Mouse (Mus musculus): ENCODE measurements around the gene Tmem234. TPM values are rescaled to one million over a fixed set of nuclear protein-coding genes. Genes with fewer than 3 reads are reported as not detected.

Gene Tmem234
- polyA plus RNA-seq, 1 experiment from 2014 or later = 181 TPM

DNA sequence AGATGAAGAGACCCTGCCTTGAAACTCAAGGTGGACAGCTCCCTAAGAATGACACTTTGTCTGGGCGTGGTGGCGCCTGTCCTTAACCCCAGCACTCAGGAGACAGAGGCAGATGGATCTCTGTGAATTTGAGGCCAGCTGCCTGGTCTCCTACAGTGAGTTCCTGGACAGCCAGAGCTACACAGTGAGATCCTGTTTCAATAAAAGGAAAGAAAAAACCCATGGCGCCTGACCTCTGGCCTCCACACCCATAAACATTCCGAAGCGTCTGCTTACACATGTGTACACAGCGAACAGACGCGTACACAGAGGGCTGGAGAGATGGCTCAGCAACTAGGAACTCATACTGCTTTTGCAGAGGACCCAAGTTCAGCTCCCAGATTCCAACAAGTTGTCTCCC lies 36.8 kb upstream of the Tmem234 start:
- Histone ChIP-seq H3K36me3 (ENCODE audit: control insufficient read depth, insufficient read depth, low read length) (no peaks in the 10 kb centered on the region), H3K4me3 (replicated peaks; ENCODE audit: low read depth, low read length) (no peak overlapping the region), H3K4me2 (ENCODE audit: low read length) (no peak overlapping the region), H3K9me3 (ENCODE audit: control insufficient read depth, low read length) (no peaks in the 10 kb centered on the region), H3K27ac (replicated peaks; ENCODE audit: low read depth, low read length) (no peak overlapping the region), H3K4me1 (ENCODE audit: control insufficient read depth, insufficient read depth, low read length) (no peaks in the 10 kb centered on the region), H3K9ac (replicated peaks; ENCODE audit: low read length) (no peak overlapping the region), H3K27me3 (ENCODE audit: control insufficient read depth, insufficient read depth, low read length) (no peaks in the 10 kb centered on the region)
- ATAC-seq (ENCODE audit: low FRiP score, low TSS enrichment) (no peak), DNase-seq (no peak)
- WGBS = 83% methylated on average over 8 of the region's 8 CpGs

DNA sequence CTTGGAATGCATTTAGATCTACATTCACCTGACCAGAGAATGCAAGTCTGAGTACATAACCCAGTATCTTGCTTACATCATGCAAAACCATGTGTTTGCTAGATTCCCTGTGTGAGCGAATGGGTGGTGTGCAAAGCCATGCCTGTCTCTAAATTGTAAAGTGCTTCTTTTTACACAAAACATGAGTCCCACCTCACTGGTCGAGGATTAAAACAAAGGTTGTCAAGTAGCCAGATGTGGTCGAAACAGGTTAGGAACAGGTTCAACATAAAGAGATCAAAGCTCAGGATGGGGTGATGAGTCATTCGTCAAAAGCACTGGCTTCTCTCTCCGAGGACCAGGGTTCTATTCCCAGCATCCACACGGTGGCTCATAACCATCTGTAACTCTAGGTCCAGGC lies 35.3 kb upstream of the Tmem234 start:
- no peak overlapping the region for H3K9ac ChIP-seq (replicated peaks; ENCODE audit: low read length)
- no peak overlapping the region for H3K4me2 ChIP-seq (ENCODE audit: low read length)
- DNase-seq = no peak
- no peak for ATAC-seq (ENCODE audit: low FRiP score, low TSS enrichment)
- WGBS = 85% methylated on average over 6 of the region's 6 CpGs
- H3K4me3 ChIP-seq (replicated peaks; ENCODE audit: low read depth, low read length) = no peak overlapping the region
- H3K27me3 ChIP-seq (ENCODE audit: control insufficient read depth, insufficient read depth, low read length) = no peaks in the 10 kb centered on the region
- no peaks in the 10 kb centered on the region for H3K36me3 ChIP-seq (ENCODE audit: control insufficient read depth, insufficient read depth, low read length)
- H3K27ac ChIP-seq (replicated peaks; ENCODE audit: low read depth, low read length) = no peak overlapping the region
- no peaks in the 10 kb centered on the region for H3K4me1 ChIP-seq (ENCODE audit: control insufficient read depth, insufficient read depth, low read length)
- no peaks in the 10 kb centered on the region for H3K9me3 ChIP-seq (ENCODE audit: control insufficient read depth, low read length)

DNA sequence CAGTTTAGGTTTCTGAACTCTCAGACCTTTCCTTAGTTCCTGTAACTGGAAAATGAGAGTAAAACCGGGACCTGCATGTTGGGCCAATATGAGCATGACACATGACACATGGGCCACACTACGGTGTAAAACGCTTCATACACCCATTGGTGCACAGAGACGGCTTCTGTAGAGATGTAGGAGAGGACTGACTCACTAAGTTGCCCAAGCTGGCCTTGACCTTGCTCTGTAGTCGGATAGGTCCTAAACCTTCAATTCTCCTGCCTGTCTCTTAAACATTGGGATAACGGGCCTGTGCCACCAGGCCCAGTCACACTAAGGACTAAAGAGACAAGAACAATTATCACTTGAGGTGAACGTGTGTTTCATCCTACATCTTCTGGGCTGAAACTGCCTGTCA lies 32.1 kb upstream of the Tmem234 start:
- 93% methylated on average over 7 of the region's 7 CpGs for WGBS
- Histone ChIP-seq H3K4me1 (ENCODE audit: control insufficient read depth, insufficient read depth, low read length) (no peaks in the 10 kb centered on the region), H3K27ac (replicated peaks; ENCODE audit: low read depth, low read length) (no peak overlapping the region), H3K27me3 (ENCODE audit: control insufficient read depth, insufficient read depth, low read length) (no peaks in the 10 kb centered on the region), H3K9ac (replicated peaks; ENCODE audit: low read length) (no peak overlapping the region), H3K9me3 (ENCODE audit: control insufficient read depth, low read length) (no peaks in the 10 kb centered on the region), H3K36me3 (ENCODE audit: control insufficient read depth, insufficient read depth, low read length) (no peaks in the 10 kb centered on the region), H3K4me3 (replicated peaks; ENCODE audit: low read depth, low read length) (no peak overlapping the region), H3K4me2 (ENCODE audit: low read length) (no peak overlapping the region)
- ATAC-seq (ENCODE audit: low FRiP score, low TSS enrichment) (no peak), DNase-seq (no peak)

DNA sequence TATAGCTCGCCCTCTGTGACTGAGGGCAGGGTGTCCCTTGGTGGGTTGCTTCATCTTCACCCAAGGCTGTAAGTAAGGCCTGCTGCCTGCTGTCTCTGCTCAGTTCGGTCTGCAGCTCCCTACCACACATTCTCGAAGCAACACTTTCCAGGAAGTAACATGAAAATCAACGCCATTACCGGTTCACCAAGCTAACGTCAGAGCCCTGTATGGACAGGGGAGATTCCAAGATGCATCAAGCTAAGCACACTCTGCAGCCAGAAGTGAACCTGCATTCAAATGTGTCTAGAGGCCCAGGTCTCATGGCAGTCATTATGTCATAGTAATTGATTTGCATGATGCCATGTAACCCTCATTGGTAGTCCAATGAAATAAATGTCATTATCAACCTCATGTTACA lies 30.4 kb upstream of the Tmem234 start:
- no peaks in the 10 kb centered on the region for H3K27me3 ChIP-seq (ENCODE audit: control insufficient read depth, insufficient read depth, low read length)
- no peak overlapping the region for H3K9ac ChIP-seq (replicated peaks; ENCODE audit: low read length)
- H3K36me3 ChIP-seq (ENCODE audit: control insufficient read depth, insufficient read depth, low read length) = no peaks in the 10 kb centered on the region
- H3K27ac ChIP-seq (replicated peaks; ENCODE audit: low read depth, low read length) = no peak overlapping the region
- ATAC-seq (ENCODE audit: low FRiP score, low TSS enrichment) (no peak), DNase-seq (no peak)
- no peak overlapping the region for H3K4me2 ChIP-seq (ENCODE audit: low read length)
- no peaks in the 10 kb centered on the region for H3K9me3 ChIP-seq (ENCODE audit: control insufficient read depth, low read length)
- H3K4me1 ChIP-seq (ENCODE audit: control insufficient read depth, insufficient read depth, low read length) = no peaks in the 10 kb centered on the region
- no peak overlapping the region for H3K4me3 ChIP-seq (replicated peaks; ENCODE audit: low read depth, low read length)
- 90% methylated on average over 6 of the region's 6 CpGs for WGBS

DNA sequence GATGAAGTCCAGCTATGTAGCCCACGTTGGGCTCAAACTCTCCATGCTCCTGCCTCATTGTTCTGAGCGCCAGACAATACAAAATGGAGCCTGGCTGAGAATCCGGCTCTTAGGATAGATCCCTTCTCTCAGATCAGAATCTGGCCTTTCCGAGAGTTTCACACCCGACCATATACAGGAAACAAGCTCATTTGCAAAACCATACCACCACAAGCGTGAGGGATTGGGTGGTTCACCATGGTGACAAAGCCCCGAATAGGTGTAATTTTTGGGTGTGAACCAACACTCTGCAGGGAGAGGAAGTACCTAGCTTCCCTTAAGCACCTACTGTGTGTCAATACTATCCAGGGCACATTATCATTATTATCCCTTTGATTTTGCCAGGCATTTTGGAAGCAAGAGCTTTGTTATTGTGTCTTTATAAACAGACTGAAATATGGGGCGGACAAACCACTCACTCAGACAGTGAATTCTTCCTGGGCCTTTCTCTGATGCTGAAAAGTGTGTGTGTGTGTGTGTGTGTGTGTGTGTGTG lies 28.9 kb upstream of the Tmem234 start:
- H3K36me3 ChIP-seq (ENCODE audit: control insufficient read depth, insufficient read depth, low read length) = no peaks in the 10 kb centered on the region
- DNase-seq (no peak), ATAC-seq (ENCODE audit: low FRiP score, low TSS enrichment) (no peak)
- H3K4me3 ChIP-seq (replicated peaks; ENCODE audit: low read depth, low read length) = no peak overlapping the region
- H3K27me3 ChIP-seq (ENCODE audit: control insufficient read depth, insufficient read depth, low read length) = no peaks in the 10 kb centered on the region
- no peak overlapping the region for H3K27ac ChIP-seq (replicated peaks; ENCODE audit: low read depth, low read length)
- H3K4me1 ChIP-seq (ENCODE audit: control insufficient read depth, insufficient read depth, low read length) = no peaks in the 10 kb centered on the region
- no peaks in the 10 kb centered on the region for H3K9me3 ChIP-seq (ENCODE audit: control insufficient read depth, low read length)
- no peak overlapping the region for H3K9ac ChIP-seq (replicated peaks; ENCODE audit: low read length)
- WGBS = 68% methylated on average over 8 of the region's 8 CpGs
- H3K4me2 ChIP-seq (ENCODE audit: low read length) = no peak overlapping the region

DNA sequence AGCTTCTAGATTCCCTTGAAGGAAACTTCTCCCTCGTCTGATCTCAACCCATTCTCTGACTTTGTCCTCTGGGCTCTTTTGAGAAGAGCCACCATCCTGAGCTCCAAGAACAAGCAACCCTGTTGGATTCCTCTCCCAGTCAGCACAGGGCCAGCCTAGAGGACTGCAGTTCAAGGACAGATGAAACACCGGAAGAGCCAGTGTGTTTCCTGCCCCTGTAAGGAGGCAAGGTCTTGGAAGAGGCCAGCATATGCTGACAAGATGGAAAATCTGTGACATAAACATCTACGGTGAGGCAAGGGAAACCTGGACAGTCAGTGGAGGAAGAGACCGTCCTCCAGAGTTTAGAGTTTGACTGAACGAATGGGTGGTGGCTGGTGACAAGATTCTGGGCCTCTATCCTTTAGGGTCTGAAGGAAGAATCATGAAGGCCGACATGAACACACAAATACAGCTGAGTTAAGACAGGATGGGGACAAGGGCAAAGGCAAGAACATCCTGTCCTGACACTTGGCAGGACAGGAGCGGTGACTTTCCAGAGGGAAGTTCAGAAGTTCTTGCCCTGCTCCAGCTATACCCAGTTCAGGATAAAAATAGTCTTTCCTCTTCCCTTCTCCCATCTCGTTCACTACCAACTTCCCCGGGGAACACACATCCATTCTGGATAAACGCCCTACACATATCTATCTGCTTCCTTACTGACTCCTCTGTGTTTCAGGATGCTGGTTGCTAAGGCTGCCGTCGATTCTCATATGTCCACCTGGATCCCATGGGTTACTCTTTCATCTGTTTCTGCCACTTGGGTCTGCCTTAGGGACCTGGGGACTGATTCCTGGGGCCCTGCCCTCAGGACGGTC lies 28.0 kb upstream of the Tmem234 start:
- 88% methylated on average over 13 of the region's 13 CpGs for WGBS
- H3K9ac ChIP-seq (replicated peaks; ENCODE audit: low read length) = no peak overlapping the region
- no peak for DNase-seq
- no peak for ATAC-seq (ENCODE audit: low FRiP score, low TSS enrichment)
- no peak overlapping the region for H3K4me2 ChIP-seq (ENCODE audit: low read length)
- no peak overlapping the region for H3K27ac ChIP-seq (replicated peaks; ENCODE audit: low read depth, low read length)
- H3K36me3 ChIP-seq (ENCODE audit: control insufficient read depth, insufficient read depth, low read length) = no peaks in the 10 kb centered on the region
- no peaks in the 10 kb centered on the region for H3K9me3 ChIP-seq (ENCODE audit: control insufficient read depth, low read length)
- H3K27me3 ChIP-seq (ENCODE audit: control insufficient read depth, insufficient read depth, low read length) = no peaks in the 10 kb centered on the region
- H3K4me3 ChIP-seq (replicated peaks; ENCODE audit: low read depth, low read length) = no peak overlapping the region
- H3K4me1 ChIP-seq (ENCODE audit: control insufficient read depth, insufficient read depth, low read length) = 0 out of 2 replicates have a peak, but pooled peaks cover 8% of the 10 kb centered on the region

DNA sequence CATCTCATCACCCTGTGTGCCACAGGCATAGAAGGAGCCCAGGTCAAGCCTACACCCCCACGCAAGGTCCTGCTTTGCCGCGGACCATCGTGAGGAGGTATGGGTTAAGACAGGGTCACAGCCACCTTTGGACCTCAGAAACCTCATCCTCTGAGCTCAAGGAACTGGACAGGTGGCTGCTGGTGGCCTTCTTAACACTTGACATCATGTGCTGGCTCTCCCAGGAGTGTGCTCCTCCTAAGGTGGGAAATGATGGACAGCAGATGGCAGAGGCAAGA lies 27.4 kb upstream of the Tmem234 start:
- Histone ChIP-seq H3K4me2 (ENCODE audit: low read length) (no peak overlapping the region), H3K27me3 (ENCODE audit: control insufficient read depth, insufficient read depth, low read length) (no peaks in the 10 kb centered on the region), H3K4me1 (ENCODE audit: control insufficient read depth, insufficient read depth, low read length) (0 out of 2 replicates have a peak, but pooled peaks cover 8% of the 10 kb centered on the region), H3K4me3 (replicated peaks; ENCODE audit: low read depth, low read length) (no peak overlapping the region), H3K27ac (replicated peaks; ENCODE audit: low read depth, low read length) (no peak overlapping the region), H3K9me3 (ENCODE audit: control insufficient read depth, low read length) (no peaks in the 10 kb centered on the region), H3K9ac (replicated peaks; ENCODE audit: low read length) (no peak overlapping the region), H3K36me3 (ENCODE audit: control insufficient read depth, insufficient read depth, low read length) (no peaks in the 10 kb centered on the region)
- DNase-seq (no peak), ATAC-seq (ENCODE audit: low FRiP score, low TSS enrichment) (no peak)
- WGBS = 93% methylated on average over 4 of the region's 4 CpGs

DNA sequence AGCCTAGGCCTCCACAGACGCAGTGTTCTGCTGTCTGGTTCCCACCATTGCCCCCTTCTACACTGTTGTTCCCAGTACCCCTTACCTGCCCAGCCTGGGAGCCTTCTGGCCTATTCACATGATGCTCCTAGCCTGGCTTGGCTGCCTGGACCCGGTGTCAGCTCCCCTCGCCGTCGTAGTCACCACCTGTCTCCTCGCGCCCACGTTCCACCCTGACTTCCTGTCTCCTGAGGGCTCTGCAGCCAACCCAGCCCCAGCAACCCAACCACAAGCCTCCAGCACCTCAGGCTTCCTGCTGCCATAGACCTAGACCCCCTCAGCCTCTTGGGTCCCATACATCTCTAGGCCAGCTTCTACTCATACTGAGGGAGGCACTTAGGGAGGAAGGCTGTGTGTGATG lies 27.0 kb upstream of the Tmem234 start, which contains the start of gene Lck:
Lck (minus strand) TSS at position 212 of the 400 bp plus-strand sequence.
- Histone ChIP-seq H3K36me3 (ENCODE audit: control insufficient read depth, insufficient read depth, low read length) (no peaks in the 10 kb centered on the region), H3K4me3 (replicated peaks; ENCODE audit: low read depth, low read length) (no peak within 1 kb of the TSS), H3K9ac (replicated peaks; ENCODE audit: low read length) (no peak within 1 kb of the TSS), H3K4me2 (ENCODE audit: low read length) (no peak within 1 kb of the TSS), H3K27ac (replicated peaks; ENCODE audit: low read depth, low read length) (no peak within 1 kb of the TSS), H3K27me3 (ENCODE audit: control insufficient read depth, insufficient read depth, low read length) (no peaks in the 10 kb centered on the region), H3K9me3 (ENCODE audit: control insufficient read depth, low read length) (no peaks in the 10 kb centered on the region), H3K4me1 (ENCODE audit: control insufficient read depth, insufficient read depth, low read length) (0 out of 2 replicates have a peak, but pooled peaks cover 8% of the 10 kb centered on the region)
- ATAC-seq (ENCODE audit: low FRiP score, low TSS enrichment) = no peak
- WGBS = 94% methylated on average over 8 of the region's 8 CpGs
- DNase-seq = no peak

Data from midbrain, embryonic 14.5 days (tissue).